Mouse (Mus musculus) CH12.LX (cell line): ENCODE measurements around the gene Kif26a. TPM values are rescaled to one million over a fixed set of nuclear protein-coding genes. Genes with fewer than 3 reads are reported as not detected.

Experiments
- DNase-seq: peaks from one replicate; pipeline ENCODE4 v3.0.0-alpha.2; 2013; ENCODE audit errors: extremely low read depth
- H3K27ac ChIP-seq: 2 replicates; pipeline ENCODE4 v1.5.1; 2012; ENCODE audit warnings: low read depth, mild to moderate bottlenecking, control low read depth, moderate library complexity; ENCODE audit not compliant: insufficient read depth
- H3K27me3 ChIP-seq: replicated peaks from 2 replicates; pipeline ENCODE3; 2012; ENCODE audit warnings: inconsistent platforms
- H3K36me3 ChIP-seq, 2 experiments: replicated peaks in 1 of 2; 2 replicates each; pipeline versions ENCODE3 to v1.6.1; 2012; ENCODE audit warnings: inconsistent platforms in 1 of 2, low read length in 1 of 2, mild to moderate bottlenecking in 1 of 2, mixed read lengths in 1 of 2, moderate library complexity in 1 of 2; ENCODE audit not compliant: control insufficient read depth in 1 of 2, insufficient read depth in 1 of 2
- H3K4me1 ChIP-seq, 2 experiments: 2 replicates each; pipeline ENCODE4 v1.6.1; 2012; ENCODE audit warnings: inconsistent platforms in 1 of 2, moderate library complexity in 1 of 2; ENCODE audit not compliant: insufficient read depth in 2 of 2, control insufficient read depth in 1 of 2
- H3K4me2 ChIP-seq: 2 replicates; pipeline ENCODE4 v1.6.1; 2012; ENCODE audit warnings: low read depth, mild to moderate bottlenecking, control low read depth; ENCODE audit not compliant: poor library complexity, insufficient read depth, severe bottlenecking
- H3K4me3 ChIP-seq, 3 experiments: fragments of 150-350 bp in 1 of 3; sonication (generic) in 1 of 3; replicated peaks in 1 of 3; 2 replicates each; pipeline versions ENCODE3 to v1.5.1; 2011 to 2012; ENCODE audit warnings: low read depth in 2 of 3, low read length in 2 of 3, mild to moderate bottlenecking in 2 of 3, moderate library complexity in 2 of 3, control low read depth in 1 of 3, improper control_type of control experiment in 1 of 3, inconsistent platforms in 1 of 3, mixed read lengths in 1 of 3; ENCODE audit not compliant: poor library complexity in 1 of 3
- H3K79me2 ChIP-seq: replicated peaks from 2 replicates; pipeline ENCODE4 v1.6.1; 2012; ENCODE audit warnings: mild to moderate bottlenecking, moderate library complexity; ENCODE audit not compliant: control insufficient read depth, poor library complexity, insufficient read depth, severe bottlenecking; ENCODE audit errors: extremely low read depth
- H3K9ac ChIP-seq: 2 replicates; pipeline ENCODE4 v1.6.1; 2012; ENCODE audit warnings: low read depth, mild to moderate bottlenecking, control low read depth, moderate library complexity; ENCODE audit not compliant: insufficient read depth
- H3K9me3 ChIP-seq: replicated peaks from 2 replicates; pipeline ENCODE3; 2012; ENCODE audit warnings: low read length, inconsistent platforms, mixed read lengths
- BHLHE40 ChIP-seq: IDR thresholded peaks from 2 replicates; pipeline ENCODE4 v1.6.1; 2011; ENCODE audit warnings: mild to moderate bottlenecking, low read depth, low read length, improper control_type of control experiment
- CHD1 ChIP-seq: IDR thresholded peaks from 2 replicates; pipeline ENCODE4 v1.6.1; 2012; ENCODE audit warnings: low read depth, low read length, improper control_type of control experiment, inconsistent platforms
- CHD2 ChIP-seq: IDR thresholded peaks from 2 replicates; pipeline ENCODE4 v1.6.1; 2011; ENCODE audit warnings: low read length, improper control_type of control experiment
- CTCF ChIP-seq, 2 experiments: IDR thresholded peaks in 1 of 2; conservative IDR thresholded peaks in 1 of 2; 2 replicates each; pipeline ENCODE4 v1.5.1; 2011 to 2012; ENCODE audit warnings: low read depth in 2 of 2, low read length in 2 of 2, improper control_type of control experiment in 1 of 2, inconsistent platforms in 1 of 2, mild to moderate bottlenecking in 1 of 2, moderate library complexity in 1 of 2
- ELF1 ChIP-seq: IDR thresholded peaks from 2 replicates; pipeline ENCODE4 v1.6.1; 2014; ENCODE audit warnings: low read depth, mild to moderate bottlenecking, inconsistent platforms, low read length, improper control_type of control experiment
- GABPA ChIP-seq: IDR thresholded peaks from 2 replicates; pipeline ENCODE4 v1.6.1; 2012; ENCODE audit warnings: low read depth, low read length, improper control_type of control experiment, inconsistent platforms; ENCODE audit not compliant: insufficient replicate concordance
- HCFC1 ChIP-seq: IDR thresholded peaks from 2 replicates; pipeline ENCODE4 v1.6.1; 2012; ENCODE audit warnings: low read depth, mild to moderate bottlenecking, inconsistent platforms, low read length, improper control_type of control experiment
- IRF4 ChIP-seq: IDR thresholded peaks from 2 replicates; pipeline ENCODE4 v1.6.1; 2014; ENCODE audit warnings: low read depth, mild to moderate bottlenecking, inconsistent platforms, low read length, improper control_type of control experiment
- JUN ChIP-seq: IDR thresholded peaks from 2 replicates; pipeline ENCODE4 v1.6.1; 2011; ENCODE audit warnings: low read depth, mild to moderate bottlenecking, low read length, improper control_type of control experiment, moderate library complexity; ENCODE audit not compliant: insufficient read depth
- JUND ChIP-seq: conservative IDR thresholded peaks from 2 replicates; pipeline ENCODE4 v1.6.1; 2011; ENCODE audit warnings: low read depth, low read length, improper control_type of control experiment
- MAFK ChIP-seq: IDR thresholded peaks from 2 replicates; pipeline ENCODE4 v1.6.1; 2011; ENCODE audit warnings: low read length, improper control_type of control experiment; ENCODE audit not compliant: insufficient replicate concordance
- MAZ ChIP-seq: IDR thresholded peaks from 2 replicates; pipeline ENCODE4 v1.6.1; 2012; ENCODE audit warnings: low read depth, mild to moderate bottlenecking, inconsistent platforms, low read length, improper control_type of control experiment, moderate library complexity
- MEF2A ChIP-seq: IDR thresholded peaks from 2 replicates; pipeline ENCODE4 v1.6.1; 2014; ENCODE audit warnings: low read depth, mild to moderate bottlenecking, inconsistent platforms, low read length, improper control_type of control experiment, borderline replicate concordance
- MXI1 ChIP-seq: IDR thresholded peaks from 2 replicates; pipeline ENCODE4 v1.6.1; 2011; ENCODE audit warnings: mild to moderate bottlenecking, low read depth, low read length, improper control_type of control experiment
- NELFE ChIP-seq: IDR thresholded peaks from 2 replicates; pipeline ENCODE4 v1.6.1; 2011; ENCODE audit warnings: low read depth, low read length, improper control_type of control experiment
- NRF1 ChIP-seq: IDR thresholded peaks from 2 replicates; pipeline ENCODE4 v1.6.1; 2014; ENCODE audit warnings: low read depth, mild to moderate bottlenecking, inconsistent platforms, low read length, improper control_type of control experiment, moderate library complexity
- PAX5 ChIP-seq: IDR thresholded peaks from 2 replicates; pipeline ENCODE4 v1.6.1; 2012; ENCODE audit warnings: low read length, inconsistent platforms, mixed read lengths
- RAD21 ChIP-seq: IDR thresholded peaks from 2 replicates; pipeline ENCODE4 v1.6.1; 2011; ENCODE audit warnings: low read depth, mild to moderate bottlenecking, low read length, improper control_type of control experiment, moderate library complexity
- UBTF ChIP-seq: IDR thresholded peaks from 2 replicates; pipeline ENCODE4 v1.6.1; 2012; ENCODE audit warnings: low read depth, mild to moderate bottlenecking, inconsistent platforms, low read length, improper control_type of control experiment, moderate library complexity
- USF2 ChIP-seq: conservative IDR thresholded peaks from 2 replicates; pipeline ENCODE4 v1.6.1; 2011; ENCODE audit warnings: low read depth, low read length, improper control_type of control experiment
- ZKSCAN1 ChIP-seq: IDR thresholded peaks from 2 replicates; pipeline ENCODE4 v1.6.1; 2012; ENCODE audit warnings: low read depth, inconsistent platforms, low read length, improper control_type of control experiment, borderline replicate concordance
- ZMIZ1 ChIP-seq: IDR thresholded peaks from 2 replicates; pipeline ENCODE4 v1.6.1; 2012; ENCODE audit warnings: low read depth, mild to moderate bottlenecking, inconsistent platforms, low read length, improper control_type of control experiment
- dilution Hi-C: fragments of 300-500 bp; cut with MboI; formaldehyde crosslinking; loops from 2 replicates; pipeline ENCODE4 v1.14.3; 2020; ENCODE audit warnings: low sequenced_read_pairs; ENCODE audit not compliant: extremely low pct_unique_long_range_greater_than_20kb, extremely low pct_ligation_motif_present
- in situ Hi-C: fragments of 300-500 bp; cut with MboI; formaldehyde crosslinking; loops from 3 replicates; pipeline ENCODE4 v1.14.3; 2019; ENCODE audit warnings: low sequenced_read_pairs, low pct_ligation_motif_present, low pct_unique_long_range_greater_than_20kb, mixed read lengths
- polyA plus RNA-seq: library from polyadenylated mRNA; unstranded; fragments of >175 nt; gene quantifications from 2 replicates; pipeline ENCODE4 v1.2.1, GENCODE M21; 2012; ENCODE audit warnings: low read depth; ENCODE audit not compliant: insufficient read length
- total RNA-seq, 2 experiments: library from RNA; depleted of rRNA; stranded (reverse); fragments of 300-350 nt in 1 of 2; fragments of >200 nt in 1 of 2; gene quantifications; 2 replicates each; pipeline ENCODE4 v1.2.3; 2012 to 2014

Kif26a gene
- total and polyA plus RNA-seq, 3 experiments, result not detected

GRCm38 (mm10) chr12:112113710-112114109 is 32.3 kb upstream of the Kif26a start (continued):
- TF ChIP-seq MXI1, result no peak

DNA sequence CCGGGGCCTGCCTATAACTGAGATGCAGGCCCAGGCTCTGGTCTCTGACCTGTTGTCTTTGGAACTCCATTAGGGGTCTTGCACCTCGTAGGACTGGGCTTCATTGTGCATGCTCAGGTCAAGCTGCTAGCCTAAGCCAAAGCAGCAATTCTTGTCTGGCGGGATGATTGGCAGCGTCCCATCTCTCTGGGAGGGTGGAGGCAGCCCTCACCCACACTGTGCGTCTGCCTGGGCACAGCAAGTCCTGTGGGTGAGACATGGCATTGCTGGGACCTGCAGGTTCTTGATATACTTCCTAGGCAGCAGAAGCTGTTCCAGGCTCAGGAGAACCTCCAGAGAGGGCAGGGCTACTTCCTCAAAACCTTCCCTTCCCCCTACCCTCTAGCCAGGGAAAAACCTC is 29.0 kb upstream of the Kif26a start:
- peaks cover 82% of the 10 kb centered on the region for H3K27me3 ChIP-seq
- in situ Hi-C loops, result no loop called here

DNA sequence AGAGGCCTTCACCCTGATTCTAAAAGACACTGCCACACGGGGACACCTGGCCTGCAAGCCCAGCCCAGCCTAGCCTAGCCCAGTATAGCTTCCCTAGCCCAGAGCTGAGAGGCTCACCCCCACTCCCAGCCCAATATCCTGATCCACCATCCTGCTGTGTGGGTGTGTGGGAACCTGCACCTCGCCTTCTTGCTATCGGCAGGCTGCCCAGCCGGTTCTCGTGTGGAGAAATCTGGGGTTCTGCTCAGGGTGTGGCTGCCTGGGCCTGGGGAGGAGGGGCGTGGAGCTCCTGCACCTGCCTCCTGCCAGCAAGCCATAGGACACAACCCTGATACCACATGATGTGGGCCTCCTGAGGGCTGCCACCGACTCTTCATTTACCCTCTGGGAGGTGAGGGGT is 28.4 kb upstream of the Kif26a start:
- TF ChIP-seq GABPA (no peak), BHLHE40 (no peak), ZKSCAN1 (no peak), JUND (no peak), CTCF (conservative IDR thresholded peaks at IDR 0.05 in 1 of 2, IDR thresholded peaks at IDR 0.05 in 1 of 2; ENCODE audit: low read depth in 2 of 2, low read length in 2 of 2) (no peak), NRF1 (no peak), MEF2A (no peak), CHD2 (no peak), JUN (no peak), HCFC1 (no peak), NELFE (no peak), USF2 (no peak), MAZ (no peak), MAFK (no peak), ZMIZ1 (no peak), ELF1 (no peak), IRF4 (no peak), UBTF (no peak), RAD21 (no peak)
- dilution Hi-C loops, result no loop called here
- no peak for DNase-seq
- H3K79me2 ChIP-seq, result no peaks in the 10 kb centered on the region
- no peak overlapping the region for H3K27ac ChIP-seq
- H3K4me2 ChIP-seq, result no peak overlapping the region
- H3K4me3 ChIP-seq, result no peak overlapping the region
- in situ Hi-C loops, result no loop called here
- no peaks in the 10 kb centered on the region for H3K4me1 ChIP-seq
- no peak overlapping the region for H3K9ac ChIP-seq
- H3K9me3 ChIP-seq, result no peaks in the 10 kb centered on the region
- H3K36me3 ChIP-seq, result no peaks in the 10 kb centered on the region
- H3K27me3 ChIP-seq, result peaks cover 83% of the 10 kb centered on the region

More for the DNA sequence above, 29.0 kb upstream of the Kif26a start:
- dilution Hi-C loops, result no loop called here
- no peak overlapping the region for H3K4me2 ChIP-seq
- DNase-seq, result no peak
- no peak overlapping the region for H3K27ac ChIP-seq
- no peak overlapping the region for H3K9ac ChIP-seq
- H3K79me2 ChIP-seq, result no peaks in the 10 kb centered on the region
- no peak overlapping the region for H3K4me3 ChIP-seq
- H3K36me3 ChIP-seq, result no peaks in the 10 kb centered on the region
- no peaks in the 10 kb centered on the region for H3K9me3 ChIP-seq
- TF ChIP-seq HCFC1 (no peak), CTCF (conservative IDR thresholded peaks at IDR 0.05 in 1 of 2, IDR thresholded peaks at IDR 0.05 in 1 of 2; ENCODE audit: low read depth in 2 of 2, low read length in 2 of 2) (no peak), PAX5 (no peak), JUND (no peak), ZMIZ1 (no peak), MEF2A (no peak), CHD1 (no peak), IRF4 (no peak)
- H3K4me1 ChIP-seq, result no peaks in the 10 kb centered on the region
